Mouse (Mus musculus): ENCODE results near the gene Dach1.

Dach1 gene

GRCm38 (mm10) chr14:98035261-98035660, 134.3 kb downstream of the Dach1 start:
- DNase-seq (ENCODE audit: low read depth) = no peak

- DNase-seq (ENCODE audit: low read depth) = no peak
Measured at GRCm38 (mm10) chr14:98023540-98023939, 146.0 kb downstream of the Dach1 start.

DNA sequence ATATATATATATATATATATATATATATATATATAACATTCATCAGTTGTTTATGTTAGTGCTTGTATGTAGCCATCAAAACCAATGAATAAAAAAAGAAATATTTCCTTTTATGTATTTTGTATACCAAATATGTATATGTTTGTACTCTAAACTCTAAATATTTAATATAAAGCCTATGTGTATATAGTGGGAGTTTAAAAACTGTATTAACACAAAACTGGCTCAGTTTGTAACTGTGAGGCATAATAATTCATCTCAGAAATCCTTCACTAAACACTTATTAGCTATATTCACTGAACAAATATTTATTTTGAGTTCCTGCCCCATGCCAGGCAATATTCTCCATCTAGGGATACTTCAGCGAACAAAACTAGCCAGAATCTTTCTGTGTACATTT, 155.5 kb downstream of the Dach1 start:
- no peak for DNase-seq (ENCODE audit: low read depth)

DNA sequence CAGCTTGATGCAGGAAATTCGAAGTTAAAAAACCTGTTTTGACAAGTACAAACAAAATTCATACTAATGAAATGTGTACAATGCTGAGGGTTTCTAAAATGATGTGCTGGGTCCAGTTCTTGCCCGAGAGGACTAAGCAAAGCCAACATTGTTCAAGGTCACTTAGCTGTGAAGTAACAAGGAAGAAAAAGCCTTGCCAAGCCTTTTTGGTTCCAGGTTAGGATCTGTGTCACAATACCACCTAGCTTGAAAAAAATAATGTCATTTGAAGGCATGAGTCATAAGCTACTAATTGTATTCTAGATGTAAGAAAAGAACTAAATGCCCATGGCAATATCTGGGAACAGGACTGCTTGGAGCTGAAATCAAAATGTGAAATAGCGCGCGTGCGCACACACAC, 161.1 kb downstream of the Dach1 start:
- DNase-seq (ENCODE audit: low read depth) = no peak

- no peak for DNase-seq (ENCODE audit: low read depth)
Measured at GRCm38 (mm10) chr14:98002021-98002680, 167.4 kb downstream of the Dach1 start.

- no peak for DNase-seq (ENCODE audit: low read depth)
Measured at GRCm38 (mm10) chr14:97998584-97998983, 171.0 kb downstream of the Dach1 start.

DNA sequence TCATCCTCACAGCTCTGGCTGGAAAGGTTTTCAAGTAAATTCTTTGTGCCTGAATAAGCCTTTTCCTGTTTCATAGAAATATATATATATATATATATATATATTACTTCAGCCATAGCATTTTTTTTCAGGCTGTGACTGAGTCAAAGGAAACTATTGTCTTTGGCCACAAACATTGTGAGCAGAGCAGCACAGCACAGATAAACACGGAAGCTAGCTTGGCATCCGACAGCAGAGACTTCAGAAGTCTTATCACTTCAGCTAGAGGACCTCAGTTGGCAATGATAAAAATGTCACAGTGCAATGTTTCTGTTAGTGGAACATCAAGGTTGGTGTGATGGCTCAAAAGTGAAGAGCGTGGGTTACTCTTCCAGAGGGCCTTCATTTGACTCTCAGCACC, 186.3 kb downstream of the Dach1 start:
- DNase-seq (ENCODE audit: low read depth) = no peak

- DNase-seq (ENCODE audit: low read depth) = no peak
Measured at GRCm38 (mm10) chr14:97982676-97983075, 186.9 kb downstream of the Dach1 start.

GRCm38 (mm10) chr14:97980879-97981278, 188.7 kb downstream of the Dach1 start:
- no peak for DNase-seq (ENCODE audit: low read depth)

DNA sequence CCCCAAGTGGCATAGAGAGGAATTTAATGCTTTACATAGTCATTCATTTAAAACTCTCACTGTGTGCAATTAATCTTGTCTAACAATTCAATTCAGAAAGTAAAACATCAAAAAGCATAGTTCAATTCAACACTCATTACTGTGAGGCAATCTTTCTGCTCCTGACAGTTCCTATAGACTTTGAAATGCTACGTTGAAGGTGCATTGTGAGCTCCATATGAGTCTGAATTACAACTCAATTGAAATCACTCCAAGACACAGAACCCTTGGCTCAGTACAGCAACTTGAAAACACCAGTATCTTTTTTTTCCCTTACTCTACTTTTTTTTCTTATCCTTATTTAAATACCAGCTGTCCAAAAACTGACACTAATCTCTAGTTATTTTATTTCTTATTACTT, 193.5 kb downstream of the Dach1 start:
- no peak for DNase-seq (ENCODE audit: low read depth)

DNA sequence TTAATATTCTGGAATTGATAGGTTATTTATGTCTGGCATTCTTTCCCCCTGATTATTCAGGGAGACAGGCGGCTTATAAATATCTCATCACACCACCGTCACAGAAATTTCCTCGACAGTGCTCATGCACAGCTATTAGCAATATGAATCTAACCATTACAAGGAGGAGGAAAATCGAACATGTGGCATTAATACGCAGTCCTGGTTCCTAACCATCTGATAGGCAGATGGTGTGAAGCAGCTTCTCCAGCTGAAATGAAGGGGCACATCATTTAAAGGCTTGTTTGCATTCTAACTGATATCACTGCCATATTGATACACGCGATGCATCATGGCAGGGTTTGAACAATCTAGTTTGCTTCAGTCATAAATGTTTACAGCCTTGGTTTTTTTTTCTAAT, 194.1 kb downstream of the Dach1 start:
- no peak for DNase-seq (ENCODE audit: low read depth)

DNA sequence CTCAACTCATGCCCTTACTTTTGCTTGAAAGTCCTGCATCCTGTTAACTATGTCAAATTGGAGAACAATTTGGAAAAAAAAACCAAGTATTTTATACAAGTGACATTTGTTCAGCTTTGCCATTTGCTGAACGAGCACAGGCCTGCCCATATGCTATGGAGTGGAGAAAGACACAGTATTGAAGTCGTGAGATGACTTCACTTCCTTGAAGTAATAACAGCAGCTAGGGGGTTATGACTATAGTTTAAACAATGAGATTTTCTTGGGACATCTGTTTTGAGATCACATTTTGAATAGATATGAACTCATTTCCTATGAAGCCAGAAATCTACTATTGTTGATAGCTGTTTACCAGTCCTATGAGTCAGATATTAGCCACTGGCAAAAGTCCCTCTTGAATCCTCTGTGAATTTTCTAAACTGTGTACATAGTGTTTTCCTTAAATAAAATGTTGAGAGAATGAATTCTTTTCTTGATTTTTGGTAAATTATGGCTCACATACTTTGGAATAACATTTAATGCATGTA, 205.0 kb downstream of the Dach1 start:
- DNase-seq (ENCODE audit: low read depth) = no peak

GRCm38 (mm10) chr14:97963624-97964023, 205.9 kb downstream of the Dach1 start:
- no peak for DNase-seq (ENCODE audit: low read depth)

DNA sequence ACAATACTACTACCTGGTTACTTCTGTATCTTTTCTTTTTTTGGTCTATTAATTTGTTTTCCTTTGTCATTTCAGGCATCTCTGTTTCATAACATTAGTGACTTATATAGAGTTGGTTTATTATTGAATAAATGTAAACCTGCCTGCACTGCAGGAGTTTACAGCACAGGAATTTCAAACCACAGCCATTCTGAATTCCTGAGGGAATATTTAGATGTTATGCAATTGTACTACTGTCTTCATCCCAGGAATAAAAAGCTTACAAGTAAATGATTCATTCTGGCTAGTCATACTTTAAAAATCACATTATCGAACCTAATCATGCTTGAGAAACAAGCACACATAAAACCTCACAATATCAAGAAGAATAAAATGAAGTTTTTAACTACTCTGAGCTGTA, 213.2 kb downstream of the Dach1 start:
- DNase-seq (ENCODE audit: low read depth) = no peak

GRCm38 (mm10) chr14:97945471-97945870, 224.1 kb downstream of the Dach1 start:
- no peak for DNase-seq (ENCODE audit: low read depth)

GRCm38 (mm10) chr14:97944643-97945268, 224.8 kb downstream of the Dach1 start:
- no peak for DNase-seq (ENCODE audit: low read depth)

- DNase-seq (ENCODE audit: low read depth) = no peak
Measured at GRCm38 (mm10) chr14:97942361-97942760, 227.2 kb downstream of the Dach1 start.

GRCm38 (mm10) chr14:97896622-97897021, 272.9 kb downstream of the Dach1 start:
- no peak for DNase-seq (ENCODE audit: low read depth)

DNA sequence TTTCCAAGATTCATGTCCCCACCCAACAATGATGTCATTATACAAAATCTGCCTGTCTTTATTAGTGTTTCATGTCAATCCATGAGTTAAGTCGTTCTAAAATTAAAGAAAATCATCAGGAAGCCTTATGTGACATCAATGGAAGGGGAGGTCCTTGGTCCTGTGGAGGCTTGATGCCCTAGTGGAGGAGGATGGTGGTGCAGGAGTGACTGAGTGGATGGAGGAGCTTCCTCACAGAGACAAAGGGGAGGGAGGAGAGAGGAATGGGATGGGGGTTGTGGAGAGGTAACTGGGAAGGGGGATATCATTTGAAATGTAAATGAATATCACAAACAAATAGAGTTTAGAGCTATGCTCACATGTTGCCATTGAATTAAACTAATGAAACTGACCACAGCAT, 287.6 kb downstream of the Dach1 start:
- no peak for DNase-seq (ENCODE audit: low read depth)

DNA sequence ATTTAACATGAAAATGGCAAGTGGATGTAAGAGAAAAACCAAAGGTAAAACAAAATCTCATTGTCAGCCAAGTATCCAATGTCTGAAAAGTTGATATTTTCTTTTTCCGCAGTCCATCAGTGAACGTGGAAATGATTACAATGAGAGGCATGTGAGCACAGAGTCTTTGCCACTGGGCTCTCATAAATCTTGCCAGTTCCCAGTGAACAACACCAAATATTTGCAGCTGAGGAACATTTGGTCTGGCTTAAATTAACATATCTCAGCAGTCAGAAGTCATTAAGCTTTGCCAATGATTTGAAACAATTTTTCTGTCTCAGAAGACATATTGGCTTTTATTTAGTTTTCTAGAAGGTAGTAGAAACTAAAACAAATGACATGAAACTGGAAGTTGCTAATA, 298.6 kb downstream of the Dach1 start:
- DNase-seq (ENCODE audit: low read depth) = no peak

- no peak for DNase-seq (ENCODE audit: low read depth)
Measured at GRCm38 (mm10) chr14:97858384-97858783, 311.2 kb downstream of the Dach1 start.

DNA sequence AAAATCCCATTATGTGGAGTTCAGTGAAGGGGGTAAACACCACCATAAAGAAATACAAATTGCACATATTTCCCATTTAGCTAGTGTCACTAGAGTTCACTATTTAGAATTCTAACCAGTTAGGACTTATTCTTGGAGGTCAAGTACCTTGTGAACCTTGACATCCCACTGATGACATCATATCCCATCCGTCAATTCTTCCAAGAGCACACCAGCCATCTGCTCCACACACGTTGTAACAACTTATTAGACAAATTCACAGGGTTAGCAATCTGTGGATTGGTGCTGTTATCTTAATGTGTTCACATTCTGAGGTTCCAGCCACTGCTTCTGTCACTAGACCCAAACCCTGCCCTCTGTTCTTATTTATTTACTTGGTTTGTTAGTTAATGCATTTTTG, 312.3 kb downstream of the Dach1 start:
- no peak for DNase-seq (ENCODE audit: low read depth)

- no peak for DNase-seq (ENCODE audit: low read depth)
Measured at GRCm38 (mm10) chr14:97855345-97855744, 314.2 kb downstream of the Dach1 start.

GRCm38 (mm10) chr14:97850486-97850885, 319.1 kb downstream of the Dach1 start:
- no peak for DNase-seq (ENCODE audit: low read depth)

Data from c-Kit-positive CD71-positive TER-119-negative erythroid progenitor cells, embryonic 14.5 days (primary cell).